Mouse (Mus musculus) erythroblast, adult 5-6 weeks (primary cell): Measurements from ENCODE around the gene Gpr143. TPM values are rescaled to one million over a fixed set of nuclear protein-coding genes. Genes with fewer than 3 reads are reported as not detected.
"Not testable (repeated sequence)": the region's sequence is repeated elsewhere in the genome, so short reads cannot be mapped to it uniquely, and the experiment has no call there.

Experiments used
- ATAC-seq: replicated peaks from 2 replicates; pipeline ENCODE4 v1.8.0; 2016; ENCODE audit warnings: moderate number of reproducible peaks, mild to moderate bottlenecking, moderate TSS enrichment, inconsistent platforms; ENCODE audit not compliant: poor library complexity, low FRiP score, severe bottlenecking
- total RNA-seq, 2 experiments: library from RNA; stranded (forward) in 1 of 2; stranded (reverse) in 1 of 2; fragments of 150-400 nt in 1 of 2; fragments of 200-764, 138-1000 nt in 1 of 2; gene quantifications; 2 replicates each; pipeline versions ENCODE4 v1.2.3 to v1.2.4; 2015 to 2017; ENCODE audit warnings: low replicate concordance in 2 of 2

Gpr143 gene
- total RNA-seq (2015; ENCODE audit: low replicate concordance) (not detected in 2 replicates), total RNA-seq (2017; ENCODE audit: low replicate concordance) (not detected in 2 replicates)

DNA sequence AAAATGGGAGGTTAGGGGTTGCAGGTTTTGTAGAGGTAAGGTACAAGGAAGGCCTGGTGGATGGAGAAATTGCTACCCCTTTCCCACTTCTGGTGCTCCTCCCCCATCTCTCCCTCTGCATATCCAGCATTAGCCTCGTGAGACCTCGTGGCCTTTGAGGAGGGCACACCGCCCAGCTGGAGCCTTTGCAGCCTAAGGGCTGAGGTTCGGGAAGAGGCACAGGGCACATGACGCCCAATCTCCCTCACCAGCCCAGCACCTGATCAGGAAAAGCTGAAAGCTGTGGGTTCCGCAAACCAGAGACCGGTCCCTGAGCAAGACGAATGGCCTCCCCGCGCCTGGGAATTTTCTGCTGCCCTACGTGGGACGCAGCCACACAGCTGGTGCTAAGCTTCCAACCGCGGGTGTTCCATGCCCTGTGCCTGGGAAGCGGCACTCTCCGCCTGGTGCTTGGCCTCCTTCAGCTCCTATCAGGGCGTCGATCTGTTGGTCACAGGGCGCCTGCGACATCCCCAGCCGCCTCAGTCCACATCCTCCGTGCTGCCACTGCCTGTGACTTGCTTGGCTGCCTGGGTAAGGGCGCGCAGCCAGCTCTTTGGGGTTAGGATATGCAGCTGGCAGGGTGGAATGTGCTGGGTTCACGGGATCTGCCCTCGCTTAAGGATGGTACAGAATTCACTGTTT is at the start of gene Gpr143:
Gene Gpr143 (plus strand): TSS at position 202 of the 684 bp plus-strand sequence.
- no peak for ATAC-seq

DNA sequence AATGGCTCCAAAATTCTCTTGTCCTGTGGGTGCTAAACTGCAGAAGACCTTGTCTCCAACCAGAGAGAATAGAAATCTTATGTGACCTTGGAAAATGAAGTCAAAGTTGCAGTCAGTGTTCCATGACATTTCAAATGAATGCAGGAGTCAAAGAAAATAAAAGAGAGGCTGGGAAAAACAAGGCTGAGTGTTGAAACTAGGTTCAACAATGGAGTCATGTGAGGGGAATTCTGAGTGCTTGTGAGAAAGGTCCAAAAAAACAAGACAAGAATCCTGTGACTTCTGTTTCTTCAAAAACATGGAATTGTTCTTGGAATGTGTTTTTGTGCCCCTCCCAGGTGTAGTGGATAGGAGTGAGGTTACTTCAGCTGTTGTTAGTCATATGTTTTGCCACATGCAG is 46.4 kb upstream of the Gpr143 start:
- no peak for ATAC-seq

DNA sequence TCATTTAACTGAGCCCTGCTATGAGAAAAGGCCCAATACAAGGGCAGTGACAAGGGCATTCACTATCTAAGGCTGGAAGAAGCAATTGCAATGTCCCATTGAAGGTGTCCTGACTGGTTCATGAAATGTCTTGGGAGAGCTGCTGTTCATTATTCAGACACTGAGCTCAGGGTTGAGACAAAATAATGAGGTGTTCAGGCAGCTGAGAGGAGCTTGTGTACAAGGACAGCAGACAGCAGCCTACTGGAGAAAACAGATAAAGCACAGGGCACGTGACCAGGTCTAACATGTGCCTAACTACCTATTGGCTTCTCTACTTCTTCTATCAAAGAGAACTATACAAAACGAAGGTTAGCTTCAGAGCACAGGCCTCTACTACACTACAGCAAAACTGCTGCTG is 43.5 kb upstream of the Gpr143 start:
- ATAC-seq = no peak

DNA sequence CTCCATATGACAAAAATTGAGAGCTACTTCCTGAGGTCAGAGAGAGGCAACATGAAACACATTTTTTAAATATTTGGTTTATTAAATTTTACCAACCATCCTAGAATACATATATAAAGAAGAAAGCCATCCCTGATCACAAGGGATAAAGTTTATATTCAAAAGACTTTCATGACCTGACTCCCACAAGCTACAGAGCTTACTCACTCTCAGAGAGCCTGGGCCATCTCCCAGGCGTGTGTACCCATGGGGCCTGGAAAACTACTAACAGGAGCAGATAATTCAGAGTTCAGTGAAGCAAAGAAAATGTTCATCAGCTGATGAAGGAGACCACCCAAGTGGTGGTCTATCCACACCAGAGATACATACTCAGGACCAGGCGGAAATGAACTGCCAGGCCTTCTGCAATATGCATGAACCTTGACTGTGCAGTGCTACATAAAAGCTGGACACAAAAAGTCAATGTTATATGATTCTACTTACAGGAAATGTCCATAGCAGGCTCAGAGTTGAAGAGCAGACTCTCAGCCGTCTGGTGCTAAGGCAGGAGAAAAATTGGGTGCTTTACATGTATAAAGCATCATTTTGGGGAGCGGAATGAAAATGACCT is 42.9 kb upstream of the Gpr143 start:
- no peak for ATAC-seq

DNA sequence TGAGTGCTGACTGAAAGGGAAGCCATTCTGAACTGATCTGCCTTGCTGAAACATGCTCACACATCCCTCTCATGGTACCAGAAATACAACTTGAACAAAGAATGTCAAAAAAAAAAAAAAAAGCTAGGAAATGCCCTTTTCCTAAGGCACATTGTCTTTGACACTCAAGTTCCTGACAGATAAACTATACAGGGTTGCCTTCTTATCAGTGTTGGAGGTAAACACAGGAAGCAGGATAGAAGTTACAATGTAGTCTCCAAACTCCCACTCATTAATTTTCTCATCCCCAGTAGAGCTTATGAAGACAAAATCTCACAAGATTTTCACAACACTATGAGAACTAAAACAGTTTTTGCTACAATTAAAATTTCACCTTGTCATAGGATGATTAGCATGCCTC is 38.1 kb upstream of the Gpr143 start:
- no peak for ATAC-seq

DNA sequence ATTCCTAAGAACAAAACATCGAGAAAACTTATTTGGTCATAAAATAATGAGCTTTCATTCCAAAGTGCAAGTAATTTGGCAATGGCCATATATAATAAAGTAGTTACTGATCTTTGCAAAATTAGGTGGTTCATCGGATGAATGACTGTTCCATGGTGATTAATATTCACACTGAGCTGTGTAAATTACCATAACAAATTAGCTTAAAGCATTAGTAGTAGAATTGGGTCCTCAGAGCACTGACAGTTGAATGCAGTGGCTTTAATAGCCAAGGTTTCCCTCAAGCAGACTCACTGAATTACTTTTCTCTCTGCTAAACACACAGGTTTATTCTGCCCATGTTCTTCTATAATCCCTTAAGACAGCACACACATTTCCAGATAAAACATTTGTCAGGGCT is 35.8 kb upstream of the Gpr143 start:
- ATAC-seq = no peak

DNA sequence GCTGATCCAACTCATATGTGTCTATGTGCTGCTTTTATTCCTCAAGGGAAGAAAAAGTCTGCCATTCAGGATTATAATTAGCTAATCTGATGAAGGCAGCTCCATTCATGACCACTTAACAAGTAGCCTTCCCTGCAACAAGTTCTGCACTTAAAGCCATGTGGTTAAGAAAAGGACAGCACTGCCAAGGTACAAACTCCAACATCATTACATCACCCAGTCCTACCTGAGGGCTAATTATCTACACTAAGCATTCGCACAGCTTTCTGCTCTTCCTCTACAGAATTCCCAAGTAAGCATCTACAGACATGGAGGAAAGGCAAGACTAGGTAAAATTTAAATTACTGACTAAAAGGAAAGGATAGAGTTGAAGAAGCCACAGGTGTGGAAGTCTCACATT is 25.9 kb upstream of the Gpr143 start:
- ATAC-seq = no peak

DNA sequence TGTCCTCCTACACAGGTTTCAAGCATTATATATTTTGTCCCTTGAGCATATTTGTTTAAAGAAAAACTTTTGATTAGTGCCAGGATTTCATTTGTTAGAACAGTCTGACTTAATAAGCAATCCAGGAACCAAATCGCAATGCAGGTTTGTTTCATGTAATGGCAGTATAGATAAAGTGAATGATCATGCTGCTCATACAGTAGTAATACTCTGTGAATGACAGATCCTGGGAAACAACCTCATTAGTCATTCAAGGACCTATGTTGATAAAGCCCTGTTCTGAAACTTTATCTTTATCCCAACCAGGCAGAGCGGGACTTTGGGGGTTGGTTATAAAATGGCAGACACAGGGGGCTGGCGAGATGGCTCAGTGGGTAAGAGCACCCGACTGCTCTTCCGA is 25.4 kb upstream of the Gpr143 start:
- ATAC-seq = no peak

DNA sequence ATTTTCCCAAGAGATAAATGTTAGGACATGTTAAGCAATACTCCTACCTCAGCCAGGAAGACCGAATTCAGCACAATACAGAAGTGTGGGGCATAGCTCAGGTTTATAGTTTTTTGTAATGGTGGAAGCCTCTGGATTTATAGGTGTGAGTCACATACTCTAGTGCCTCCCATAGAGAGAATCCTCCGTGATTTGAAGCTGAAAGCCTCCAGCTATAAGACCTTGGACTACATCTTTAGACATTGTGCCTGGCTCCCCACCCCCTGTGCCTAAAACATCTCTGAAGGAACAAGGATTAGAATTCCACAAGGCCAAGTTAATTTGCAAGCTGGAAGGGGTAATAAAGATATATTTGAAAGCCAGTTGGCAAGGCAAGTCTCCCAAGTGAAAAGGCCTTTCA is 19.3 kb upstream of the Gpr143 start:
- ATAC-seq = no peak

DNA sequence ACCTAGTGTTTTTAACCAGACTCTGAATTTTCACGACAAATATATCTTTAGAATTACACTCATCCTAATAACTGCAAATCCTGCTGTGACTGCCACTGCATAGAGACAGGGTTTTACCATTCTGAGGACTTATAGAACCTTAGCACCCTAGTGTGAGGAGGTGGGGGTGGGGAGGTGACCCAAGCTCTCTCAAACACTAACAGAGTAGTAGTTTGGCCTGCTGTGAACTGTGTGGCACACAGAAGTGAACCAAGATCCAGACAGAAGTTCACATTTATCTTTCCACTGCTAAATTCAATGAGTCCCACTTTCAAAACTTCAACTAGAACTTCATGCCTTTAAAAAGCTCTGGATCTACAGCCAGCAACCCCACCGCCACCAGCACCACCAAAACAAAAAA is 18.9 kb upstream of the Gpr143 start:
- no peak for ATAC-seq

DNA sequence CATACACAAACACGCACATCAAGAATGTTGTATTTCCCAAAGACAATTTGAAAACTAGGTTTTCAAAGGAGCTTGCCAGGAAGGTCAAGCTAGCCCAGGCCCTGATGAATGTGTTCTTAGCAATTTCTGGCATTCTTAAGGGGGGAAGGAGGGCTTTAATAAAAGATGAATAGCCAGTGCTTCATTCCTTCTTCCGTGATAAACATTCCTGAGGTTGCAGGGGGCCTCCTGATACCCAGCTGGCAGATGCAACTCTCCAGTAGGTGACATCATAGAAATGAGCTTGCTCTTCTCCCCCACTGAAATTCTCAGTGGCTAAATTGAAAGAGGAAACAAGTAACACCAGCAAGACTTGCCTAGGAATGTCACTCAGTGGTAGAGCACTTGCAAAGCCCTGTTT is 17.6 kb upstream of the Gpr143 start:
- no peak for ATAC-seq

DNA sequence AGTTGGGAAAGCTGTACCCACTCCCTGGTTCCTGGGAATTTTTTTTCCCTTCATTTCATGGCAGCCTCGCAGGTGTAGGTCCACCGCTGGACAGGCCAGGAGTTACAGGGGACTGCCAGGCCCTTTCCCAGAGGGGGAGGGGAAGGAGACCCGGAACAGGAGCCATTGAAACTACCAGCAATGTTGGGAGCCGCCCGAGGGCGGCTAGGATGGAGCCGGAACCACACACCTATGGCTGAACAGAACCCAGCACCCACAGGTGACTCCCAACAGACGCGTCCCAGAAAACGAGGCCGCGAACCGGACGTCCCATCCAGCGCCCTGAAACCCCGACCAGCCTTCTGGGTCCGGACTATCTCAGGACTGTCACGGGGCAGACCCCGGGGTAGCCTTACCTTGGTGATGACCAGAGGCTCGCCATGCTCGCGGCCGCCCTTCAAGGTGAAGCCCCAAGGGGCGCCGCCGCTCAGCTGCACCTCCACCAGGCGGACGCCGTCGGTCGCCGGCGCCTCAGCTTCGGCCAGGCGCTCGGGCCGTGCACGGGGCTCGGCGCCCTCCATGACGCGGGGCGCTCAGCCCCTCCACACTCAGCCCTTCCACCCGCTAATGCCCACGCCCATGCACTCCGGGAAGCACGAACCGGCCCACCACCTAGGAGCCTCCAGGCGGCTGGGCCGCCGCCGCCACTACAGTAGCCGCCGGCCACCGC is 12.7 kb upstream of the Gpr143 start, which contains the start of gene Shroom2:
Gene Shroom2 (minus strand): TSS at position 575 of the 709 bp plus-strand sequence.
- ATAC-seq = no peak

DNA sequence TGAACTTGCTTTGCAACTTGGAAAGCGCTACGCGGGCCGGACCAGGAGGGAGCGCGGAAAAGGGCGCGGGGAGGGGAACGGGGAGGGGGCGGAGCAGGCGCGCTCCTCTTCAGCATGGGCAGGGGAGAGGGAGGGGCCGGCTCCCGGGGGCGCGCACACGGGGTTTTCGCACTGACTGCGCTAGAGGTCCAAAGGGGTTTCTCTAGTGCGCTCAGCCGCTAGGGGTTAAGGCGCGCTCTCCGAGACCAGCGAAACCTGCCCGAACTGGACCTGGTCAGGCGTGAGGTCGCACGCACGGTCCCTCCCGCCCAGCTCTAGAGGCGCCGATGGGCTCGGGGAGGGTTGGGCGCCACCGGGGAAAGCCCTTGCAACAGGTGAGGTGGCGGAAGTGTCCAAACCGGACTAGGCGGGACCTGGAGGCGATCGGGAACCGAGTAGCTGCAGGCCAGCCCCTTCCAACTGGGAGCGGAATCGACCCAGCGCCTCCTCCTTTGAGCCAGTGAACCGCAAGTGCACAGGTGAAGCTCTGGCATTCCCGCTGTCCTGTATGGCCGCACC is 12.0 kb upstream of the Gpr143 start:
- no peak for ATAC-seq

DNA sequence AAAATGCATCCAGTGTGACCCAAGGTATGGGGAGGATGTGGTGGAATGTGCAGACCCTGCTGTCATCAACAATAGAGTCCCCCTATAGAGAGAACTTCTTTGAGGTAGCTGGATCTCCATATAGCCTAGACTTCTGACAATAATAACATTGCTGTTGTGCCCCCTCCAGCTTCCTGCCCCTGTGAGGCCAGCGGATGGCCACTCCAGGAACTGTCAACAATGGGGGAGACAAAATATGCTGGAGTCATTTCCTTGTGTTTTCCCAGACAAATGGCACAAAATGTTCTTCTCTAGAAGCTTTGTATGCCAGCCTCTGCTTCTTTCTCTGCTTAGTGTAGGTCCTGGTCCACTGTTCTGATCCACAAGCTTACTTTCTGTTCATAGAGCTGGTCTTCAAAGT is 6.4 kb downstream of the Gpr143 start:
- ATAC-seq = no peak

DNA sequence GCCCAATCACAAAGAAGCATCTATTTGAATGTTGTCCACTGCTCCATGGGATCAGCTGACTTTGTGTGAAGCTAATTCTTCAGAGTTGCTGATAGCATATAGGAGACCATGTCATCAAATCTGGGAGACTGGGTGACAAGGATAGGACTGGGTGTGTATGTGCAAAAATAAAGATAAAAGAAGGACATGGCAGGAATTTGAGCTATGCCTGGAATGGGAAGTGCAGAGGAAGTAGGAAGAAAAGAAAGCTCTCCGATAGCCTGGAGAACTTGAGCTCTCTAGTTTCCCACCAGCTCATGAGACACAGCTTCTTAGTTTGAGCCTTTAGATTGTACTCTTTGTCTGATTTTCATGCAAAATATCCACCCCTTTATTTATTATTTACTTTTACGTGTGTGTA is 6.9 kb downstream of the Gpr143 start:
- ATAC-seq = no peak

DNA sequence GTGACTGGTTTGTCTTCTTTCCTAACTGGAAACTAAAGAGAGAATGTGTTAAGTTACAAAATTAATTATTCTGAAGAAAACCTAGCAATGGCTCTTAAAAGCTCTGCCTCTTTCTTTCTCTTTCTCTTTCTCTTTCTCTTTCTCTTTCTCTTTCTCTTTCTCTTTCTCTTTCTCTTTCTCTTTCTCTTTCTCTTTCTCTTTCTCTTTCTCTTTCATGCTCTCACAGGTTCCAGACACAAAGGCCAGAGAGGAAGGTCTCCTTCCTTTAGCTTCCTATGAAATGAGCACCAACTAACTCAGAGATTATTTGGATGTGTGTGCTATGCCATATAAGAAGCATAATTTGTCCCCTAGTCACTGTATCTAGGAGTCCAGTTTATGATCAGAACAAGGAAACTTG is 23.6 kb downstream of the Gpr143 start:
- ATAC-seq = no peak

DNA sequence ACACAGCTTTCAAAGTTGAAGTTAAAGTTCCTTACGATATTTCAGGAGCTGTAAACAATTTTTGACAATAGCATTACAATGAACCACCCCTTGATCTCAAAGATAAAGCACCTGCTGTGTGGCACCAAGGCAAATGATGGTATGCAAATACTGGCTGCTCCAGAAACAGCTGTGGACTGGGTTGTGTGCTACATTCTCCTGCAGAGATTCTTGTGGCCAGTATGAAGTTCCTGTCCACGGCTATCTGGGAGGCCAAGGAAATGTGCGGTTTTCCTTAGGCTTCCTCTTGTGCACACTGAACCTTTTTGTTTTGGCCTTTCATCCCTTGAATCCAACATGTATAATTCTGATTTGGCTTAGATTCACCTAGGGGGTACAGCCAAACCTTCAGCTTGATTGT is 31.6 kb downstream of the Gpr143 start:
- no peak for ATAC-seq

DNA sequence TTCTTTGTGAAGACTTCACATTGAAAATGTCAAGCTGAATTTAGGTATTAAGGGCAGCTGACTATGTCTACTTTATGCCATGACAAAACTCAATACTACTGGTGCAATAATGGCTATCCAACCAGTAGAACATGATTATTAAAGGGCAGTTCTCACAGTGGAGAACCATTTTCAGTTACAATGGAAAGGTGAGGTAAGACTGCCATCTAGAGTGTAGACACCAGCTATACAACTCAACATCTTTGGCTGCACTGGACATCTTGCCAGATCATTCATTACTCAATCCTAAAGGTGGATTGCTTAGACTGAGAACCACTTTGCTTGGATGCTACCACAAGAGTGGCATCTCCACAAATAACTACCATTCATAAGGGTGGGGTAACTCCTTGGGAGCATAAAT is 37.3 kb downstream of the Gpr143 start:
- ATAC-seq = no peak

DNA sequence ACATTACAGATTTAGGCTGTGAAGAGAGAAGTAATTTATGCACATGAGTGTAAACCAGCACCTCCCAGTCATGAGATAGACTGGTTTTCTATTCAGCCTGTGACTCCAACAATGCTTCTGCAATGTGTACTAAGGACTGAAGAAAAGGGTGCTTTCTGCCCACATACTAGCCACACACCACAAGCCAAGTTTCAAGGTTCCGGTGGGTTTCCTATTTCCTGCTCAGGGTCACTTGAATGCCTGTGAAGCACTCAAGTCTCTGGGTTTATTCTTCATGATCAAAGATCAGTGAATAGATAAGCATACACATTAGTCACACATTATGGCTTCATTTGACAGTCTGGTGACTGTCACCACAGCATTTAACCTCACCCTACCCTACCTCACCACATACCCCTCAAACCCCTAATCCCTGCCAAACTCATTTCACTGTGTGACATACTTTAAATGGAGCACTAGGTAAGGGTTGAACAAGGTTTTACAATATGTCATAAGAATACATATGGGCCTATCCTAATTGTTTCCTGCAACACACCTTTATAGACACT is 49.4 kb downstream of the Gpr143 start:
- not testable (repeated sequence) for ATAC-seq

DNA sequence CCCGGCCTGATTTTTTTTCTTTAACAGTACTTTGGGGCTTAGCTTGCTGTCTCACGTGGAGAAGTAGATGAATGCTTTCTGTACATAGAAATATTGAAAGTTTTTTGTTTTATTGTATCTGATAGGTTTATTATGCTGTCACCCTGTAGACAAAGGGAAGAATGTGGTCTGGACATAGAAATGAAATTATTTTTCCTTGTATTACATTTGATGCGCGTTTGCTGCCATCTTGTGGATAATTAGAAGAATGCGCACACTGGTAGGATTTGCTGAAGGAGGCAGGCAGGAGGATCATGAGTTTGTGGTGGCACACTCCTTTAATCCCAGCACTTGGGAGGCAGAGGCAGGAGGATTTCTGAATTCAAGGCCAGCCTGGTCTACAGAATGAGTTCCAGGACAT is 53.2 kb downstream of the Gpr143 start:
- ATAC-seq = not testable (repeated sequence)
